Mouse (Mus musculus) Patski (cell line): ENCODE measurements around the gene Slc38a1. TPM values are rescaled to one million over a fixed set of nuclear protein-coding genes. Genes with fewer than 3 reads are reported as not detected.
"Not testable (repeated sequence)": the region's sequence is repeated elsewhere in the genome, so short reads cannot be mapped to it uniquely, and the experiment has no call there.

Experiments used
- ATAC-seq: fragments of 100-300 bp; one replicate; pipeline ENCODE4 v1.8.0; 2021
- CTCF ChIA-PET: fragments of 350-600 bp; sonication (Branson Sonifier 250); formaldehyde crosslinking; loops from one replicate; lab custom pipeline; 2022; ENCODE audit warnings: inconsistent platforms; lab: Charles Lee
- POLR2A ChIA-PET: fragments of 350-600 bp; sonication (Branson Sonifier 250); formaldehyde crosslinking; loops from one replicate; lab custom pipeline; 2022; ENCODE audit warnings: antibody characterized with exemption, inconsistent platforms; lab: Charles Lee
- DNase-seq: peaks from one replicate; pipeline ENCODE4 v3.0.0-alpha.2; 2011; ENCODE audit warnings: low read depth, low spot score
- H3K27me3 ChIP-seq: fragments of 371-371 bp; one replicate; pipeline ENCODE4 v1.5.1; 2021
- CTCF ChIP-seq: fragments of 100-300 bp; IDR thresholded peaks from one replicate; pipeline ENCODE4 v1.5.1; 2021
- in situ Hi-C: fragments of 300-500 bp; cut with MboI; formaldehyde crosslinking; loops from 3 replicates; pipeline ENCODE4 v1.11.1; 2018; ENCODE audit warnings: low pct_unique_long_range_greater_than_20kb, mixed read lengths
- polyA plus RNA-seq: library from polyadenylated mRNA; unstranded; gene quantifications from one replicate; pipeline ENCODE4 v1.2.3, GENCODE M21; 2021

Slc38a1 gene
- polyA plus RNA-seq, 1 experiment from 2014 or later, result 11.3 TPM

- POLR2A ChIA-PET, DNase-seq, CTCF ChIA-PET, ATAC-seq, H3K27me3 ChIP-seq, in situ Hi-C loops: not testable (repeated sequence)
- TF ChIP-seq CTCF, result peak; percentile 10
These were observed 17.7 kb downstream of the Slc38a1 start for GRCm38 (mm10) chr15:96625012-96625411.

GRCm38 (mm10) chr15:96622376-96622775 lies 20.3 kb downstream of the Slc38a1 start:
- ATAC-seq (no peak), DNase-seq (no peak)
- in situ Hi-C loops, result no loop called here
- peak; percentile 37 for TF ChIP-seq CTCF
- no peaks in the 10 kb centered on the region for H3K27me3 ChIP-seq
- ChIA-PET POLR2A (no interaction called here), CTCF (interaction anchor here (1.5 kb wide), 1 partner anchor 44 kb away, joined by 4 read pairs; no protein-coding TSS in a partner anchor)

DNA sequence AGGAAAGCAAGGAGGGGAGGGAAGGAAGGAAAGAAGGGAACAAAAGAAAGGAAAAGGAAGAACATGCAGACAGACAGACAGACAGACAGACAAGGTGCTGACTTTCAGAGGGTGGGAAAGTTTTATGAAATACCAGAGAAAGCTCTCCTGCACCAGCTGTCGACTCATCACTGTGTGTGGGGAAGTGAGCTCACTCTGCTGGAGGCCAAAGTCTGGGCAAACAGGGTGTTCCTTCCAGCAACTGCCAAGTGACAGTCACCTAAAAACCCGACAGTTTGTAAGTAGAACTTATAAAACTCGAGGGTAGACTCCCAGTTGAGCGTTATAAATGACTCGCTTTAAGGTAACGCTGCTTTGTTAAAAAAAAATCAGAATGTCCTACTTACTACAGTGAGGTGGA lies 21.0 kb downstream of the Slc38a1 start:
- in situ Hi-C loops, result no loop called here

DNA sequence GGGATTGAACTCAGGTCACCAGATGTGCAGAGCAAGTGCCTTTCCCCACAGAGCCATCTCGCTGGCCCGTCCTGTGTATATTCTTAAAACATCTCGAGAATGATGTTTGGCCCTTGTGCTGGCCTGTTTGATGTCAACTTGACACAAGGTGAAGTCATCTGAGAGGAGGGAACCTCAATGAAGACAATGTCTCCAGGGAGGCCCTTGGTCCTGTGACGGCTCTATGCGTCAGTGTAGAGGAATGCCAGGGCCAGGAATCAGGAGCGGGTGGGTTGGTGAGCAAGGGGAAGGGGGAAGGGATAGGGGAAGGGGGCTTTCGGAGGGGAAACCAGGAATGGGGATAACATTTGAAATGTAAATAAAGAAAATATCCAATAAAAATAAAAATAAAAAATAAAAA lies 25.2 kb downstream of the Slc38a1 start:
- POLR2A ChIA-PET, result no interaction called here
- TF ChIP-seq CTCF, result no peak
- H3K27me3 ChIP-seq, result no peaks in the 10 kb centered on the region

More for the DNA sequence above, 21.0 kb downstream of the Slc38a1 start:
- TF ChIP-seq CTCF, result no peak
- no peak for ATAC-seq
- DNase-seq, result no peak
- no peaks in the 10 kb centered on the region for H3K27me3 ChIP-seq
- CTCF ChIA-PET, result interaction anchor here (0.9 to 1.5 kb wide), 2 partner anchors 45 to 126 kb away, joined by 3 to 4 read pairs; no protein-coding TSS in a partner anchor
- POLR2A ChIA-PET, result no interaction called here

DNA sequence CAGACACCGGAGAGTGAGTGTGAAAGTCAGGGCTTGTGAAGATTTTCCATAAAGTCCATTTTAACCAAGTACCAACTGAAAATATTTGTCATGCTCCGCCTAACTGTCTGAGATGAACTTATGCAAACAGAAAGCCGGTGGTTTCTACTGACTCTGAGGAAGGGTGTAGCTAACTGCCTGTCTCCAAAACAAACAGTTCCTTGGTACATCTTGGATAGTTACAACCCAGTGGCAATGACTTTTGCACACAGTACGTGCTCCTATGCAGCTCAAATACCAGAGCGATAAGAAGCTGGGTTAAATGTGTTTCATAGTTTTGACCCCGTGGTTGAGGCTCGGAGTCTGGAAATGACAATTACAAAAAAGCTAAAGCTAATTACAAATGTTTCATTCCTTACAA lies 34.0 kb downstream of the Slc38a1 start:
- no peak for DNase-seq
- POLR2A ChIA-PET, result no interaction called here
- TF ChIP-seq CTCF, result no peak

More for the DNA sequence above, 25.2 kb downstream of the Slc38a1 start:
- CTCF ChIA-PET, result no interaction called here
- in situ Hi-C loops, result no loop called here
- ATAC-seq, result no peak
- DNase-seq, result no peak

DNA sequence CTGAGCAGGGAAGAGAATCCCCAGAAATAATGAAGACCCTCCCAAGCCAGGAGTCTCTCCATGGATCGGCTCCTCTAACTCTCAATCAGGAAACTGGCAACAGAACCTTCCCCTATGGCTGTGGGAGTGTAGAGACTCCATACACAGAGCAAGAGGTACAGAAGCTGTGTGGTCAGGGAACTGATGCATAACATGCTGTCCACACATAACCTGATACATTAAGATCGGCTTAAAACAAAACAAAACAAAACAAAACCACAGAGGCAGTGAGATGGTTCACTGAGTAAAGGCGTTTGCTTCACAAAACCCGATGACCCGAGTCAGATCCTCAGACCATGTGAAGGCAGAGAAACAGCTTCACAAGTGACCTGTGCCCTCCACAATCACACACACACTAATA lies 35.3 kb downstream of the Slc38a1 start:
- ATAC-seq, result peak; percentile 28
- POLR2A ChIA-PET, result no interaction called here

More for the DNA sequence above, 34.0 kb downstream of the Slc38a1 start:
- CTCF ChIA-PET, result interaction anchor here (1.1 kb wide), 1 partner anchor 12 kb away, joined by 3 read pairs; no protein-coding TSS in a partner anchor
- no peaks in the 10 kb centered on the region for H3K27me3 ChIP-seq
- in situ Hi-C loops, result no loop called here
- no peak for ATAC-seq

DNA sequence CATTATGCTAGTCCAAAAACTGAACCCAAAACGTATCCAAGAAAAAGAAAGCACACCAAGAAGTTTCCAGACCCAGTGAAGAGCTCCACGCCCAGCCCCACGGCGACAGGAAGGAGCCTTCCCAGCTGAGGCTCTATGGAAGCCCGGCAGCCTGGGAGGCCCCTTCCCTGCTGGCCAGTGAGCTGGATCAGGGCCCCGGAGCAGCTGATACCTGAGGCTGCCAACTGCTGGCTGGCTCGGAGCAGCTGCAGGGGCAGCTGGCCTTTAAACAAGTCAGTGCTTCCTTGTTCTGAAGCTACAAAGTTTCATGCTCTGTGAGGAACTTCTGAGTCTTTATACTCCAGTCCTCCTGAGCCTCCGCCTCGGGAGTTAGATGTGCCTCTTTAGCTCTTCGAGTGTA lies 38.4 kb downstream of the Slc38a1 start:
- DNase-seq, result no peak
- no peak for TF ChIP-seq CTCF
- in situ Hi-C loops, result no loop called here
- ChIA-PET POLR2A (interaction anchor here (1.2 kb wide), 1 partner anchor 24 kb away, joined by 3 read pairs; no protein-coding TSS in a partner anchor), CTCF (no interaction called here)
- no peak for ATAC-seq
- no peaks in the 10 kb centered on the region for H3K27me3 ChIP-seq

More for the DNA sequence above, 35.3 kb downstream of the Slc38a1 start:
- in situ Hi-C loops, result no loop called here
- no peak for TF ChIP-seq CTCF
- peak; percentile 33 for DNase-seq
- no peaks in the 10 kb centered on the region for H3K27me3 ChIP-seq
- CTCF ChIA-PET, result no interaction called here

DNA sequence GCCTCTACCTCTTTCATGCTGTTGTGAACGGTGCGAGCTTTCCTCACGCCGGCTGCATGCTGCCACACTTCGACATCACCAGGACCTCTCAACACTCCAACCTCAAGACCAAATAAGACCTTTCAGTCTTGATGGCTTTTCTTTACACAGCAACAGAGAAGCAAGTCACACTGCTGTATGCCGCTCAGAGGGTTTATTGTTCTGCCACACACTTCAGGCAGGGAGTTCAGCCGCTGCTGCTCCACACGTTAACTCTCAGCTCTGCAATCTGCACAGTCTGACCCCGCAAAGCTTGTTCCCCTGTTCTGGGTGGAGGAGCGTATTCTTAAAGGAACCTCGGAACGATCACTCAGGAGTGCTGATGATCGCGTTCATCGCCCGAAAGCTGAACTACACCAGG lies 40.7 kb downstream of the Slc38a1 start:
- H3K27me3 ChIP-seq, result no peaks in the 10 kb centered on the region
- DNase-seq, result no peak
- no peak for ATAC-seq
- no peak for TF ChIP-seq CTCF
- in situ Hi-C loops, result no loop called here
- ChIA-PET POLR2A (no interaction called here), CTCF (interaction anchor here (0.9 kb wide), 1 partner anchor 63 kb away, joined by 3 read pairs; no protein-coding TSS in a partner anchor)

DNA sequence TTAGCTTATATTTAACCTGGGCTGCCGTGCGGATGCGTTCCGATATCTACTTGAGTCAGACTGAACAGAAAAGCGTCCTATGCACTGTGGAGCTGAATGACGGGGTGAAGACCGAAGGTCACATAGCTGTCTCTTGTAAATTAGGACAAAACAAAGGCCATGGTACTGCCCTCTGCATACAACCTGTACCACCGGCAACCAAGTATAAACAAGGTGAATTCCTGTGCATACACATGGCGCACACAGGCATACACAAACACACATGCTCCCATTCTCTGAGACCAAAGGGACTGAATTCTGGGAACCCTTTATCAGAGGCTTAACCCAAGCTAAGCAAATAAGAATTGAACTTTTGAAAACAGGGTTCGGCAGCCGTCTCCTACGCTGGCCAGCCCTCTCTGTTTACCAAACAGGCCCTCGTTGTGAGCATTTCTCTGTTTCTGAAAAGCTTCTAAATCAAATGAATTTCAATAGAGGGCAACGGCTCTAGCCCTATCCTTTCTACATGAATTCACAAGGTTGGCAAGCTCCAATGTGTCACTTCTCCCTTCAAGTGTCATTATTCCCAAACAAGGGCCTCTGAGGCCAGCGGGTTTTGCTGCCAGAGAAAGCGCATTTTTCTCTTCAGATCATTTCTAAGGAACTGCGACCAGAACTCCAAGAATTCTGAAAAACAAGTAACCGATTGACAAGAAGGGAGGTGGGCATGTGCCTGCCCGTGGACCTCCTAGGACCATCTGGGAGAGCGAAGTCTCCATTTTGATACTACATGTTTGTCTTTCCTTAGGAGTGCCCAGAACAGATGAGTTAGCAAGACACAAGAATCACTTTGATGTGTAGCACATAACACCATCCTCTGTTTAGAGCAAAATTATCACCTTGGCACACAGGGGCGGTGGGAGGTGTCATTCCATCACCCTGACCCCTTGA lies 42.6 kb downstream of the Slc38a1 start:
- in situ Hi-C loops, result no loop called here
- H3K27me3 ChIP-seq, result no peaks in the 10 kb centered on the region
- ATAC-seq, result no peak
- ChIA-PET POLR2A (no interaction called here), CTCF (interaction anchor here (1.8 kb wide), 1 partner anchor 57 kb away, joined by 3 read pairs; no protein-coding TSS in a partner anchor)
- no peak for TF ChIP-seq CTCF
- DNase-seq, result no peak

DNA sequence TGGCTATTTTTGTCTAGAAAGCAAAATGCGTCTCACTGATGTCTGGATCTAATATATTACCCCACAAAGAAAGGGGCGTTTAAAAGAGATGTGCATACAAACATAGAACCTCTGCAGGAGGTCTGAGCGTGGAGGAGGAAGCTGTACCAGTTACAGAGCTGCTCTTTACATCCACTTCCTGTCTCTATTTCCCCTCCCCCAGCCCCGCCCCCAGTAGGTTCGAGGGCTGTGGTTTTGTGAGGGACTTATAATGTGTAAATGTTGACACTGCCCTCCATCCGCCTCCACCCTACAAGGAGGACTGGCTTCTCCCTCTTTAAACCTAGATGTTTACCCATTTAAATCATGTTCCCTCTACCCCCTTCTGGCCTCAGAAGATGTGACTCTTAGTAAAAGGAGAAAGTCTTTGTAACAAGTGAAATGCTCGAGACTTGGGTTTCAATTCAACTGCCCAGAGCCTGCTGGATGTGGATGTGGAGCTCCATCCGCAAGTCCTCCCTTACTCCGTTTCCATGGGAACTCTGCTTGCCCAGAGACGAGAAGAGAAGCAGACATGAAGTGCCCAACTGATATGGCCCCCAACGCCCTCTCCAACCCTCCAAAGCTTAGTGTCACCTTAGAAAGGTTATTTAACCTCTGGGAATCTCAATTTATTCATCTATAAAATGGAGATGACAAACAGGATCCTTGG lies 43.7 kb downstream of the Slc38a1 start:
- in situ Hi-C loops, result no loop called here
- CTCF ChIA-PET, result interaction anchor here (1.8 kb wide), 1 partner anchor 56 kb away, joined by 3 read pairs; no protein-coding TSS in a partner anchor
- POLR2A ChIA-PET, result no interaction called here
- DNase-seq (no peak), ATAC-seq (no peak)
- no peaks in the 10 kb centered on the region for H3K27me3 ChIP-seq
- TF ChIP-seq CTCF, result no peak
